Mouse (Mus musculus): ENCODE results near the gene Klhdc7a. TPM values are rescaled to one million over a fixed set of nuclear protein-coding genes. Genes with fewer than 3 reads are reported as not detected.

The Klhdc7a gene
- total and polyA plus RNA-seq, 3 experiments, result 0.11 TPM; not detected in 2

- H3K36me3 ChIP-seq (replicated peaks), result no peaks in the 10 kb centered on the region
- DNase-seq (ENCODE audit: low spot score), result no peak
- ATAC-seq (ENCODE audit: extremely low read depth, insufficient number of reproducible peaks, low FRiP score, poor library complexity, severe bottlenecking), result no peak
Measured at GRCm38 (mm10) chr4:139932970-139933801, 34.6 kb downstream of the Klhdc7a start.

GRCm38 (mm10) chr4:139931790-139932510, 35.9 kb downstream of the Klhdc7a start:
- TF ChIP-seq GATA2 (IDR thresholded peaks at IDR 0.05; ENCODE audit: borderline replicate concordance, low read depth, low read length) (no peak), GATA1 (IDR thresholded peaks at IDR 0.05; ENCODE audit: borderline replicate concordance, low read length) (no peak), CTCF (IDR thresholded peaks at IDR 0.05; ENCODE audit: low read depth, low read length) (no peak), POLR2AphosphoS5 (IDR thresholded peaks at IDR 0.05; ENCODE audit: insufficient replicate concordance, low read depth, low read length) (no peak), TAL1 (conservative IDR thresholded peaks at IDR 0.05; ENCODE audit: low read depth, low read length) (no peak)
- Histone ChIP-seq H3K9me3 (replicated peaks) (peaks cover 89% of the 10 kb centered on the region), H3K36me3 (replicated peaks) (no peaks in the 10 kb centered on the region), H3K27me3 (ENCODE audit: insufficient read depth, low read length) (no peaks in the 10 kb centered on the region; the same call in 1 of the 2 replicates), H3K4me3 (ENCODE audit: low read depth, low read length) (no peak overlapping the region), H3K4me1 (ENCODE audit: insufficient read depth, low read depth, low read length) (no peaks in the 10 kb centered on the region)
- ATAC-seq (ENCODE audit: extremely low read depth, insufficient number of reproducible peaks, low FRiP score, poor library complexity, severe bottlenecking) (no peak), DNase-seq (ENCODE audit: low spot score) (no peak)

More at GRCm38 (mm10) chr4:139932970-139933801, 34.6 kb downstream of the Klhdc7a start:
- no peaks in the 10 kb centered on the region for H3K4me1 ChIP-seq (ENCODE audit: insufficient read depth, low read depth, low read length)
- H3K27me3 ChIP-seq (ENCODE audit: insufficient read depth, low read length), result no peaks in the 10 kb centered on the region; the same call in 1 of the 2 replicates
- no peak overlapping the region for H3K4me3 ChIP-seq (ENCODE audit: low read depth, low read length)
- TF ChIP-seq CTCF (IDR thresholded peaks at IDR 0.05; ENCODE audit: low read depth, low read length) (no peak), TAL1 (conservative IDR thresholded peaks at IDR 0.05; ENCODE audit: low read depth, low read length) (no peak), POLR2AphosphoS5 (IDR thresholded peaks at IDR 0.05; ENCODE audit: insufficient replicate concordance, low read depth, low read length) (no peak), GATA1 (IDR thresholded peaks at IDR 0.05; ENCODE audit: borderline replicate concordance, low read length) (no peak), GATA2 (IDR thresholded peaks at IDR 0.05; ENCODE audit: borderline replicate concordance, low read depth, low read length) (no peak)
- H3K9me3 ChIP-seq (replicated peaks), result peaks cover 91% of the 10 kb centered on the region

- H3K4me3 ChIP-seq (ENCODE audit: low read depth, low read length), result no peak overlapping the region
- TF ChIP-seq GATA1 (IDR thresholded peaks at IDR 0.05; ENCODE audit: borderline replicate concordance, low read length), result no peak
- no peak for TF ChIP-seq GATA2 (IDR thresholded peaks at IDR 0.05; ENCODE audit: borderline replicate concordance, low read depth, low read length)
- TF ChIP-seq POLR2AphosphoS5 (IDR thresholded peaks at IDR 0.05; ENCODE audit: insufficient replicate concordance, low read depth, low read length), result no peak
- no peak for TF ChIP-seq CTCF (IDR thresholded peaks at IDR 0.05; ENCODE audit: low read depth, low read length)
- TF ChIP-seq TAL1 (conservative IDR thresholded peaks at IDR 0.05; ENCODE audit: low read depth, low read length), result no peak
- no peak for DNase-seq (ENCODE audit: low spot score)
- no peaks in the 10 kb centered on the region; the same call in 1 of the 2 replicates for H3K27me3 ChIP-seq (ENCODE audit: insufficient read depth, low read length)
- no peak for ATAC-seq (ENCODE audit: extremely low read depth, insufficient number of reproducible peaks, low FRiP score, poor library complexity, severe bottlenecking)
- H3K4me1 ChIP-seq (ENCODE audit: insufficient read depth, low read depth, low read length), result no peaks in the 10 kb centered on the region
- H3K36me3 ChIP-seq (replicated peaks), result no peaks in the 10 kb centered on the region
- peaks cover 90% of the 10 kb centered on the region for H3K9me3 ChIP-seq (replicated peaks)
Measured at GRCm38 (mm10) chr4:139930885-139931284, 36.9 kb downstream of the Klhdc7a start.

- H3K4me1 ChIP-seq (ENCODE audit: insufficient read depth, low read depth, low read length), result no peaks in the 10 kb centered on the region
- TF ChIP-seq GATA1 (IDR thresholded peaks at IDR 0.05; ENCODE audit: borderline replicate concordance, low read length), result no peak
- TF ChIP-seq POLR2AphosphoS5 (IDR thresholded peaks at IDR 0.05; ENCODE audit: insufficient replicate concordance, low read depth, low read length), result no peak
- TF ChIP-seq GATA2 (IDR thresholded peaks at IDR 0.05; ENCODE audit: borderline replicate concordance, low read depth, low read length), result no peak
- no peak for TF ChIP-seq CTCF (IDR thresholded peaks at IDR 0.05; ENCODE audit: low read depth, low read length)
- TF ChIP-seq TAL1 (conservative IDR thresholded peaks at IDR 0.05; ENCODE audit: low read depth, low read length), result no peak
- no peaks in the 10 kb centered on the region; the same call in 1 of the 2 replicates for H3K27me3 ChIP-seq (ENCODE audit: insufficient read depth, low read length)
- no peak overlapping the region for H3K4me3 ChIP-seq (ENCODE audit: low read depth, low read length)
- DNase-seq (ENCODE audit: low spot score), result no peak
- H3K9me3 ChIP-seq (replicated peaks), result peaks cover 86% of the 10 kb centered on the region
- no peaks in the 10 kb centered on the region for H3K36me3 ChIP-seq (replicated peaks)
- no peak for ATAC-seq (ENCODE audit: extremely low read depth, insufficient number of reproducible peaks, low FRiP score, poor library complexity, severe bottlenecking)
Measured at GRCm38 (mm10) chr4:139926161-139926561, 41.7 kb downstream of the Klhdc7a start.

- Histone ChIP-seq H3K36me3 (replicated peaks) (no peaks in the 10 kb centered on the region), H3K4me3 (ENCODE audit: low read depth, low read length) (no peak overlapping the region)
- ATAC-seq (ENCODE audit: extremely low read depth, insufficient number of reproducible peaks, low FRiP score, poor library complexity, severe bottlenecking), result no peak
Measured at GRCm38 (mm10) chr4:139925275-139926160, 42.3 kb downstream of the Klhdc7a start.

More at GRCm38 (mm10) chr4:139925275-139926160, 42.3 kb downstream of the Klhdc7a start:
- Histone ChIP-seq H3K4me1 (ENCODE audit: insufficient read depth, low read depth, low read length) (no peaks in the 10 kb centered on the region), H3K27me3 (ENCODE audit: insufficient read depth, low read length) (no peaks in the 10 kb centered on the region; the same call in 1 of the 2 replicates), H3K9me3 (replicated peaks) (peaks cover 83% of the 10 kb centered on the region)
- no peak for DNase-seq (ENCODE audit: low spot score)
- TF ChIP-seq GATA1 (IDR thresholded peaks at IDR 0.05; ENCODE audit: borderline replicate concordance, low read length), result no peak
- no peak for TF ChIP-seq POLR2AphosphoS5 (IDR thresholded peaks at IDR 0.05; ENCODE audit: insufficient replicate concordance, low read depth, low read length)
- no peak for TF ChIP-seq CTCF (IDR thresholded peaks at IDR 0.05; ENCODE audit: low read depth, low read length)
- TF ChIP-seq GATA2 (IDR thresholded peaks at IDR 0.05; ENCODE audit: borderline replicate concordance, low read depth, low read length), result no peak
- TF ChIP-seq TAL1 (conservative IDR thresholded peaks at IDR 0.05; ENCODE audit: low read depth, low read length), result no peak

All from G1E (cell line).